8 mouse cellular contexts compared by ENCODE assay signal in genomic region chr2:157736854-157737850, GRCm38 (mm10). TPM values are rescaled to one million over a fixed set of nuclear protein-coding genes. Genes with fewer than 3 reads are reported as not detected.
DNase-seq lines count a peak whose midpoint lies in the region; ATAC-seq lines count a peak whose summit lies in the region.

TSS of gene Ctnnbl1 (plus strand) at chr2:157737401.

- peak within 1 kb of the TSS; percentile 65 for H3K4me2 ChIP-seq in hindbrain, embryonic 14.5 days (replicated peaks)

- ATAC-seq in hindbrain, embryonic 14.5 days (ENCODE audit: low FRiP score): peak; percentile 92

- no peaks in the 10 kb centered on the region for H3K36me3 ChIP-seq in hindbrain, embryonic 14.5 days (replicated peaks; ENCODE audit: control insufficient read depth, insufficient read depth)

- H3K9me3 ChIP-seq in hindbrain, embryonic 14.5 days (ENCODE audit: control insufficient read depth, low read length): no peaks in the 10 kb centered on the region

- DNase-seq in R1 (ENCODE audit: low read depth, low spot score): peak; percentile 99
- peak; percentile 100 for DNase-seq in cerebellum, postnatal 25 days
- peak; percentile 100 for DNase-seq in frontal cortex, postnatal 25 days (ENCODE audit: low spot score in 2 of 2)
- peak; percentile 100 for DNase-seq in hindbrain, embryonic 14.5 days (ENCODE audit: low spot score)
- peak; percentile 100 for DNase-seq in layer of hippocampus, postnatal 36 days
- peak; percentile 100 for DNase-seq in lung, postnatal 36 days
- peak; percentile 99 for DNase-seq in retina, postnatal 1 day
- peak; percentile 98 for DNase-seq in urinary bladder, adult 18-20 months (ENCODE audit: low spot score in 2 of 2)

- WGBS in hindbrain, embryonic 14.5 days: 11% methylated on average over 44 of the region's 44 CpGs

- peak within 1 kb of the TSS; percentile 59 for H3K4me3 ChIP-seq in hindbrain, embryonic 14.5 days (replicated peaks; ENCODE audit: low read length)

- no peak within 1 kb of the TSS for H3K27ac ChIP-seq in hindbrain, embryonic 14.5 days

- peak within 1 kb of the TSS; percentile 67 for H3K9ac ChIP-seq in hindbrain, embryonic 14.5 days

- H3K27me3 ChIP-seq in hindbrain, embryonic 14.5 days (ENCODE audit: control insufficient read depth, insufficient read depth, low read length): no peaks in the 10 kb centered on the region

- peaks cover 4% of the 10 kb centered on the region for H3K4me1 ChIP-seq in hindbrain, embryonic 14.5 days (replicated peaks; ENCODE audit: control insufficient read depth, insufficient read depth, low read length)

RNA-seq across cellular contexts. Expression of gene Ctnnbl1, which starts in this region (rescaled TPM):
- 53.3 and 59.5 TPM in 2 replicates for polyA plus RNA-seq in hindbrain, embryonic 14.5 days (2014; fragmentation: Nextera tagmentation; extraction: Ambion mirVana)
- total RNA-seq in layer of hippocampus, postnatal 36 days (2021): 10 to 100 TPM; 30.6 to 33.0 TPM
